Mouse (Mus musculus): ENCODE results near the gene Surf6. TPM values are rescaled to one million over a fixed set of nuclear protein-coding genes. Genes with fewer than 3 reads are reported as not detected.

Gene Surf6
- total and polyA plus RNA-seq, 3 experiments: 61.8 to 65.9 TPM; not detected in 1

DNA sequence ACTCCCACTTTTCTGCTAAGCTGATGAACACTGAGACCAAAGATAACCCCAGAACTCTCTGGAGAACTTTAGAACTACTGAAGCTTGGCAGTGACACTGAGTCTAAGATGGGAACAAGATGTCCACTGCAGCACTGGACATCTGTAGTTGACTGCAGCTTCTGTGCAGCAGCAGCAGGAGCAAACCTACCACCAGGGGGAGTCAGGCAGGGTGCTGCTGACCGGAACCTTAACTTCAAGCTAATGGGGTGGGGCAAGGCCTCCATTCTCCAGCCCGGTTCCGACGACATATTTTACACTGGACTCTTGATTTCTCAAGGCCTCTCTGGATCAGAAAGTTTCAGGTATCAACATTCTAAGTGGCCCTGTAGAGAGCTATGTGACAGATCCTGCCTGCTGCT, 4.4 kb upstream of the Surf6 start:
- DNase-seq (ENCODE audit: low read depth, low spot score): peak; percentile 53

DNA sequence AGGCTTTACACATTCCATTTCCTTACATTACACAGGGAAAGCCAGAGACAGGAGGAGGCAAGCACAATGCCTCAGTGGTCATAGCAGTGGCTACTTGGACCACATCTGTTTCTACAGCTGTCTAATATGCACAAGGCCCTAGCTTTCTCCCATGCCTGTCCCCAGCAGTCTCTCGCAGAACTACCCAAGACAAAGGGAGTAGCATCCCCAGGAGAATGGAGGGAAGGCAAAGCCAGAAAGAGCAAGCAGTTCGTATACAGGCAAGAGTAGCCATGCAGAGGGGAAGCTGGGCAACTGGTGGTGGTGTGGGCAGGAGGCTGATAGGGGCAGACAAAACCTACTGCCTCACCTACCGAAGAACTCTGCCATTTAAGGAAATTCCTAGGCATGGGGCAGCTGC, 3.8 kb upstream of the Surf6 start:
- Histone ChIP-seq H3K4me3 (ENCODE audit: control insufficient read depth in 1 of 2, insufficient read depth in 1 of 2, low read depth in 2 of 2, low read length in 2 of 2) (no peak overlapping the region), H3K4me1 (ENCODE audit: control insufficient read depth in 1 of 2, insufficient read depth in 2 of 2, low read length in 2 of 2) (peaks cover 2 to 11% of the 10 kb centered on the region in 2 experiments; a peak in 3 of 4 replicates), H3K9me3 (replicated peaks; ENCODE audit: insufficient read depth, low read length) (no peaks in the 10 kb centered on the region), H3K79me2 (ENCODE audit: control insufficient read depth, insufficient read depth, low read length, poor library complexity) (peaks cover 57% of the 10 kb centered on the region), H3K27ac (ENCODE audit: control insufficient read depth, low read depth, low read length) (no peak overlapping the region), H3K9ac (ENCODE audit: control insufficient read depth, low read depth, low read length, poor library complexity, severe bottlenecking) (no peak overlapping the region), H3K36me3 (ENCODE audit: control insufficient read depth in 1 of 2, insufficient read depth in 2 of 2, low read length in 2 of 2) (peaks cover 0 to 8% of the 10 kb centered on the region in 2 experiments; a peak in 2 of 4 replicates), H3K27me3 (ENCODE audit: control insufficient read depth in 1 of 2, insufficient read depth in 2 of 2, low read length in 2 of 2) (no peaks in the 10 kb centered on the region)
- TF ChIP-seq POLR2AphosphoS5 (IDR thresholded peaks at IDR 0.05; ENCODE audit: borderline replicate concordance, low read depth, low read length) (no peak), MAZ (IDR thresholded peaks at IDR 0.05; ENCODE audit: low read depth, low read length) (no peak), CHD2 (IDR thresholded peaks at IDR 0.05; ENCODE audit: low read length) (no peak), ZKSCAN1 (IDR thresholded peaks at IDR 0.05; ENCODE audit: low read depth, low read length) (no peak), TBP (IDR thresholded peaks at IDR 0.05; ENCODE audit: low read depth, low read length) (no peak), SIN3A (IDR thresholded peaks at IDR 0.05; ENCODE audit: low read length) (no peak), BHLHE40 (IDR thresholded peaks at IDR 0.05; ENCODE audit: borderline replicate concordance, low read depth, low read length) (no peak), MYB (IDR thresholded peaks at IDR 0.05; ENCODE audit: low read depth, low read length) (no peak), ZNF384 (IDR thresholded peaks at IDR 0.05; ENCODE audit: low read depth, low read length) (no peak), MAX (IDR thresholded peaks at IDR 0.05; ENCODE audit: low read length) (no peak), CTCF (IDR thresholded peaks at IDR 0.05 in 2 of 3, conservative IDR thresholded peaks at IDR 0.05 in 1 of 3; ENCODE audit: control insufficient read depth in 1 of 3, insufficient read depth in 1 of 3, low read depth in 2 of 3, low read length in 3 of 3, poor library complexity in 1 of 3, severe bottlenecking in 1 of 3) (no peak)
- no peak for DNase-seq (ENCODE audit: low read depth, low spot score)

More for the DNA sequence above, 4.4 kb upstream of the Surf6 start:
- Histone ChIP-seq H3K27me3 (ENCODE audit: control insufficient read depth in 1 of 2, insufficient read depth in 2 of 2, low read length in 2 of 2) (no peaks in the 10 kb centered on the region), H3K4me1 (ENCODE audit: control insufficient read depth in 1 of 2, insufficient read depth in 2 of 2, low read length in 2 of 2) (peaks cover 2 to 11% of the 10 kb centered on the region in 2 experiments; a peak in 3 of 4 replicates), H3K9ac (ENCODE audit: control insufficient read depth, low read depth, low read length, poor library complexity, severe bottlenecking) (no peak overlapping the region), H3K79me2 (ENCODE audit: control insufficient read depth, insufficient read depth, low read length, poor library complexity) (peaks cover 57% of the 10 kb centered on the region), H3K4me3 (ENCODE audit: control insufficient read depth in 1 of 2, insufficient read depth in 1 of 2, low read depth in 2 of 2, low read length in 2 of 2) (no peak overlapping the region), H3K36me3 (ENCODE audit: control insufficient read depth in 1 of 2, insufficient read depth in 2 of 2, low read length in 2 of 2) (peaks cover under 1 to 6% of the 10 kb centered on the region in 2 experiments; a peak in 3 of 4 replicates), H3K9me3 (replicated peaks; ENCODE audit: insufficient read depth, low read length) (no peaks in the 10 kb centered on the region), H3K27ac (ENCODE audit: control insufficient read depth, low read depth, low read length) (no peak overlapping the region)
- TF ChIP-seq SIN3A (IDR thresholded peaks at IDR 0.05; ENCODE audit: low read length) (peak; percentile 21; the same call in 1 of the 2 replicates), ELF1 (IDR thresholded peaks at IDR 0.05; ENCODE audit: low read depth, low read length) (no peak), CTCF (IDR thresholded peaks at IDR 0.05 in 2 of 3, conservative IDR thresholded peaks at IDR 0.05 in 1 of 3; ENCODE audit: control insufficient read depth in 1 of 3, insufficient read depth in 1 of 3, low read depth in 2 of 3, low read length in 3 of 3, poor library complexity in 1 of 3, severe bottlenecking in 1 of 3) (peak; percentile 67 to 89 (median 80)), SMC3 (IDR thresholded peaks at IDR 0.05; ENCODE audit: low read depth, low read length) (peak; percentile 48), ETS1 (IDR thresholded peaks at IDR 0.05; ENCODE audit: low read depth, low read length) (no peak)

DNA sequence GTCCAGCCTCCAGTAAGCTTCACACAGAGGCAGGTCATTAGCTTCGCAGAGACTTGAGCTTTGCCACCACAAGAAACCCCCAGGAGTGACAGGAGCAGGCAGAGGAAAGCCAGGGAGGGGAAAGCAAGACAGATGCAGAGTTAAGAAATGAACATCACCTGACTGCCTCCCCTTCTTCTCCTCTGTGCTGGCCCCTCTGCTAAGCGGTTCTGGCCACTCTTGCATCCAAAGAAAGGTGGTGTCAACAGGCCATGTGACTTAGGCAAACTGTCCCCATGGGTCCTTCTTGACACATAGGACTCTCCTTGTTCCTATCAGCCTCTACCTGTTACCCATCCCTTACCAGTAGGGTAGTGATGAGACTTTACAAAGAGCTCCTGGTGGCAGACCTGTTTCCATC, 3.3 kb upstream of the Surf6 start:
- peaks cover 2 to 11% of the 10 kb centered on the region in 2 experiments; a peak in 3 of 4 replicates for H3K4me1 ChIP-seq (ENCODE audit: control insufficient read depth in 1 of 2, insufficient read depth in 2 of 2, low read length in 2 of 2)
- no peak overlapping the region for H3K9ac ChIP-seq (ENCODE audit: control insufficient read depth, low read depth, low read length, poor library complexity, severe bottlenecking)
- H3K9me3 ChIP-seq (replicated peaks; ENCODE audit: insufficient read depth, low read length): no peaks in the 10 kb centered on the region
- H3K27ac ChIP-seq (ENCODE audit: control insufficient read depth, low read depth, low read length): no peak overlapping the region
- H3K36me3 ChIP-seq (ENCODE audit: control insufficient read depth in 1 of 2, insufficient read depth in 2 of 2, low read length in 2 of 2): peaks cover 0 to 13% of the 10 kb centered on the region in 2 experiments; a peak in 2 of 4 replicates
- TF ChIP-seq RCOR1 (IDR thresholded peaks at IDR 0.05; ENCODE audit: low read depth, low read length): no peak
- DNase-seq (ENCODE audit: low read depth, low spot score): no peak
- H3K79me2 ChIP-seq (ENCODE audit: control insufficient read depth, insufficient read depth, low read length, poor library complexity): peaks cover 57% of the 10 kb centered on the region
- H3K4me3 ChIP-seq (ENCODE audit: control insufficient read depth in 1 of 2, insufficient read depth in 1 of 2, low read depth in 2 of 2, low read length in 2 of 2): no peak overlapping the region
- H3K27me3 ChIP-seq (ENCODE audit: control insufficient read depth in 1 of 2, insufficient read depth in 2 of 2, low read length in 2 of 2): no peaks in the 10 kb centered on the region

Data from MEL (cell line).